Mouse (Mus musculus): Measurements from ENCODE around the gene Cdkn2aip. TPM values are rescaled to one million over a fixed set of nuclear protein-coding genes. Genes with fewer than 3 reads are reported as not detected.

Gene Cdkn2aip
- polyA plus RNA-seq, 1 experiment from 2014 or later: 48.1 TPM

GRCm38 (mm10) chr8:47744803-47745202, 31.1 kb upstream of the Cdkn2aip start:
- H3K27ac ChIP-seq (ENCODE audit: low read depth, low read length): no peak overlapping the region
- no peaks in the 10 kb centered on the region for H3K27me3 ChIP-seq (ENCODE audit: control insufficient read depth, insufficient read depth, low read length)
- H3K36me3 ChIP-seq (ENCODE audit: control insufficient read depth, insufficient read depth, low read length): no peaks in the 10 kb centered on the region
- H3K9ac ChIP-seq (ENCODE audit: low read length): no peak overlapping the region
- DNase-seq (ENCODE audit: low spot score, missing footprints) (no peak), ATAC-seq (ENCODE audit: low FRiP score) (no peak)
- no peaks in the 10 kb centered on the region for H3K4me1 ChIP-seq (ENCODE audit: control insufficient read depth, insufficient read depth, low read length)
- 87% methylated on average over 9 of the region's 9 CpGs for WGBS
- H3K4me3 ChIP-seq (ENCODE audit: low read depth, low read length): no peak overlapping the region
- no peaks in the 10 kb centered on the region for H3K9me3 ChIP-seq (ENCODE audit: control insufficient read depth, low read length)
- no peak overlapping the region for H3K4me2 ChIP-seq

- ATAC-seq (ENCODE audit: low FRiP score) (peak; percentile 46; the same call in 1 of the 2 replicates), DNase-seq (ENCODE audit: low spot score, missing footprints) (peak; percentile 98)
- 9% methylated on average over 11 of the region's 11 CpGs for WGBS
These were observed 29.7 kb upstream of the Cdkn2aip start for GRCm38 (mm10) chr8:47743419-47743818.

GRCm38 (mm10) chr8:47742992-47743391, 29.3 kb upstream of the Cdkn2aip start:
- WGBS: 50% methylated on average over 8 of the region's 8 CpGs
- H3K36me3 ChIP-seq (ENCODE audit: control insufficient read depth, insufficient read depth, low read length): no peaks in the 10 kb centered on the region
- no peaks in the 10 kb centered on the region for H3K27me3 ChIP-seq (ENCODE audit: control insufficient read depth, insufficient read depth, low read length)
- H3K9me3 ChIP-seq (ENCODE audit: control insufficient read depth, low read length): no peaks in the 10 kb centered on the region
- ATAC-seq (ENCODE audit: low FRiP score) (no peak), DNase-seq (ENCODE audit: low spot score, missing footprints) (no peak)
- H3K27ac ChIP-seq (ENCODE audit: low read depth, low read length): no peak overlapping the region
- no peak overlapping the region for H3K9ac ChIP-seq (ENCODE audit: low read length)
- no peaks in the 10 kb centered on the region for H3K4me1 ChIP-seq (ENCODE audit: control insufficient read depth, insufficient read depth, low read length)
- H3K4me2 ChIP-seq: peak overlapping the region; percentile 19; the same call in 1 of the 2 replicates
- H3K4me3 ChIP-seq (ENCODE audit: low read depth, low read length): no peak overlapping the region

More at GRCm38 (mm10) chr8:47743419-47743818, 29.7 kb upstream of the Cdkn2aip start:
- H3K4me2 ChIP-seq: peak overlapping the region; percentile 19; the same call in 1 of the 2 replicates
- H3K4me3 ChIP-seq (ENCODE audit: low read depth, low read length): no peak overlapping the region
- no peak overlapping the region for H3K27ac ChIP-seq (ENCODE audit: low read depth, low read length)
- H3K4me1 ChIP-seq (ENCODE audit: control insufficient read depth, insufficient read depth, low read length): no peaks in the 10 kb centered on the region
- H3K36me3 ChIP-seq (ENCODE audit: control insufficient read depth, insufficient read depth, low read length): no peaks in the 10 kb centered on the region
- H3K9me3 ChIP-seq (ENCODE audit: control insufficient read depth, low read length): no peaks in the 10 kb centered on the region
- H3K9ac ChIP-seq (ENCODE audit: low read length): no peak overlapping the region
- H3K27me3 ChIP-seq (ENCODE audit: control insufficient read depth, insufficient read depth, low read length): no peaks in the 10 kb centered on the region

GRCm38 (mm10) chr8:47742372-47742771, 28.6 kb upstream of the Cdkn2aip start:
- Histone ChIP-seq H3K4me3 (ENCODE audit: low read depth, low read length) (no peak overlapping the region), H3K4me2 (no peak overlapping the region), H3K27ac (ENCODE audit: low read depth, low read length) (no peak overlapping the region), H3K9me3 (ENCODE audit: control insufficient read depth, low read length) (no peaks in the 10 kb centered on the region), H3K27me3 (ENCODE audit: control insufficient read depth, insufficient read depth, low read length) (no peaks in the 10 kb centered on the region), H3K4me1 (ENCODE audit: control insufficient read depth, insufficient read depth, low read length) (no peaks in the 10 kb centered on the region), H3K9ac (ENCODE audit: low read length) (no peak overlapping the region), H3K36me3 (ENCODE audit: control insufficient read depth, insufficient read depth, low read length) (no peaks in the 10 kb centered on the region)
- DNase-seq (ENCODE audit: low spot score, missing footprints) (no peak), ATAC-seq (ENCODE audit: low FRiP score) (no peak)
- 90% methylated on average over 7 of the region's 7 CpGs for WGBS

GRCm38 (mm10) chr8:47737120-47737519, 23.4 kb upstream of the Cdkn2aip start:
- WGBS: 72% methylated on average over 7 of the region's 7 CpGs
- no peak for DNase-seq (ENCODE audit: low spot score, missing footprints)
- no peaks in the 10 kb centered on the region for H3K36me3 ChIP-seq (ENCODE audit: control insufficient read depth, insufficient read depth, low read length)
- no peaks in the 10 kb centered on the region for H3K9me3 ChIP-seq (ENCODE audit: control insufficient read depth, low read length)
- no peak overlapping the region for H3K9ac ChIP-seq (ENCODE audit: low read length)
- no peak for ATAC-seq (ENCODE audit: low FRiP score)
- no peaks in the 10 kb centered on the region for H3K4me1 ChIP-seq (ENCODE audit: control insufficient read depth, insufficient read depth, low read length)
- H3K4me3 ChIP-seq (ENCODE audit: low read depth, low read length): no peak overlapping the region
- H3K27ac ChIP-seq (ENCODE audit: low read depth, low read length): no peak overlapping the region
- H3K27me3 ChIP-seq (ENCODE audit: control insufficient read depth, insufficient read depth, low read length): no peaks in the 10 kb centered on the region
- H3K4me2 ChIP-seq: no peak overlapping the region

GRCm38 (mm10) chr8:47729324-47729723, 15.6 kb upstream of the Cdkn2aip start:
- 87% methylated on average over 7 of the region's 7 CpGs for WGBS
- DNase-seq (ENCODE audit: low spot score, missing footprints) (no peak), ATAC-seq (ENCODE audit: low FRiP score) (no peak)
- H3K4me3 ChIP-seq (ENCODE audit: low read depth, low read length): no peak overlapping the region
- H3K9ac ChIP-seq (ENCODE audit: low read length): no peak overlapping the region
- H3K9me3 ChIP-seq (ENCODE audit: control insufficient read depth, low read length): no peaks in the 10 kb centered on the region
- H3K36me3 ChIP-seq (ENCODE audit: control insufficient read depth, insufficient read depth, low read length): no peaks in the 10 kb centered on the region
- no peak overlapping the region for H3K27ac ChIP-seq (ENCODE audit: low read depth, low read length)
- H3K4me2 ChIP-seq: no peak overlapping the region
- H3K27me3 ChIP-seq (ENCODE audit: control insufficient read depth, insufficient read depth, low read length): no peaks in the 10 kb centered on the region
- H3K4me1 ChIP-seq (ENCODE audit: control insufficient read depth, insufficient read depth, low read length): no peaks in the 10 kb centered on the region

GRCm38 (mm10) chr8:47726945-47727344, 13.2 kb upstream of the Cdkn2aip start:
- Histone ChIP-seq H3K9me3 (ENCODE audit: control insufficient read depth, low read length) (no peaks in the 10 kb centered on the region), H3K4me3 (ENCODE audit: low read depth, low read length) (no peak overlapping the region), H3K27me3 (ENCODE audit: control insufficient read depth, insufficient read depth, low read length) (no peaks in the 10 kb centered on the region), H3K4me1 (ENCODE audit: control insufficient read depth, insufficient read depth, low read length) (no peaks in the 10 kb centered on the region), H3K9ac (ENCODE audit: low read length) (no peak overlapping the region), H3K4me2 (no peak overlapping the region), H3K36me3 (ENCODE audit: control insufficient read depth, insufficient read depth, low read length) (no peaks in the 10 kb centered on the region), H3K27ac (ENCODE audit: low read depth, low read length) (no peak overlapping the region)
- ATAC-seq (ENCODE audit: low FRiP score): no peak
- no peak for DNase-seq (ENCODE audit: low spot score, missing footprints)
- WGBS: 27% methylated on average over 6 of the region's 6 CpGs

- no peak overlapping the region for H3K27ac ChIP-seq (ENCODE audit: low read depth, low read length)
- no peaks in the 10 kb centered on the region for H3K27me3 ChIP-seq (ENCODE audit: control insufficient read depth, insufficient read depth, low read length)
- ATAC-seq (ENCODE audit: low FRiP score): no peak
- no peak for DNase-seq (ENCODE audit: low spot score, missing footprints)
- no peak overlapping the region for H3K9ac ChIP-seq (ENCODE audit: low read length)
- 82% methylated on average over 4 of the region's 4 CpGs for WGBS
- no peaks in the 10 kb centered on the region for H3K9me3 ChIP-seq (ENCODE audit: control insufficient read depth, low read length)
- H3K4me3 ChIP-seq (ENCODE audit: low read depth, low read length): no peak overlapping the region
- no peaks in the 10 kb centered on the region; the same call in 1 of the 2 replicates for H3K4me1 ChIP-seq (ENCODE audit: control insufficient read depth, insufficient read depth, low read length)
- no peak overlapping the region for H3K4me2 ChIP-seq
- H3K36me3 ChIP-seq (ENCODE audit: control insufficient read depth, insufficient read depth, low read length): no peaks in the 10 kb centered on the region
These were observed 7.9 kb upstream of the Cdkn2aip start for GRCm38 (mm10) chr8:47721609-47722008.

- H3K9ac ChIP-seq (ENCODE audit: low read length): no peak overlapping the region
- H3K27me3 ChIP-seq (ENCODE audit: control insufficient read depth, insufficient read depth, low read length): no peaks in the 10 kb centered on the region
- no peak overlapping the region for H3K4me3 ChIP-seq (ENCODE audit: low read depth, low read length)
- no peak for DNase-seq (ENCODE audit: low spot score, missing footprints)
- H3K36me3 ChIP-seq (ENCODE audit: control insufficient read depth, insufficient read depth, low read length): no peaks in the 10 kb centered on the region
- no peaks in the 10 kb centered on the region for H3K9me3 ChIP-seq (ENCODE audit: control insufficient read depth, low read length)
- ATAC-seq (ENCODE audit: low FRiP score): no peak
- 29% methylated on average over 11 of the region's 11 CpGs for whole genome bisulfite sequencing
- H3K4me2 ChIP-seq: no peak overlapping the region
- H3K27ac ChIP-seq (ENCODE audit: low read depth, low read length): no peak overlapping the region
- H3K4me1 ChIP-seq (ENCODE audit: control insufficient read depth, insufficient read depth, low read length): peaks cover 3% of the 10 kb centered on the region; the same call in 1 of the 2 replicates
These were observed 4.9 kb upstream of the Cdkn2aip start for GRCm38 (mm10) chr8:47718641-47719040.
